Mouse (Mus musculus) left cerebral cortex, adult 8-10 months (tissue): ENCODE results near the gene Eps8l2. TPM values are rescaled to one million over a fixed set of nuclear protein-coding genes. Genes with fewer than 3 reads are reported as not detected.

Source experiments
- DNase-seq, 2 experiments: peaks; one replicate each; pipeline ENCODE4 v3.0.0; 2022; ENCODE audit warnings: low spot score in 2 of 2
- total RNA-seq, 4 experiments: library from RNA; stranded (reverse); gene quantifications; 2 replicates each; pipeline ENCODE4 v1.2.4; 2022

Gene Eps8l2
- total RNA-seq, 4 experiments from 2014 or later = 5.4 to 7.9 (median 6.4) TPM

- DNase-seq = no peak
These were observed 25.8 kb downstream of the Eps8l2 start for GRCm38 (mm10) chr7:141364349-141365048.

- DNase-seq = no peak
These were observed 26.4 kb downstream of the Eps8l2 start for GRCm38 (mm10) chr7:141365049-141365445.

GRCm38 (mm10) chr7:141367358-141367757, 28.7 kb downstream of the Eps8l2 start:
- no peak for DNase-seq

DNA sequence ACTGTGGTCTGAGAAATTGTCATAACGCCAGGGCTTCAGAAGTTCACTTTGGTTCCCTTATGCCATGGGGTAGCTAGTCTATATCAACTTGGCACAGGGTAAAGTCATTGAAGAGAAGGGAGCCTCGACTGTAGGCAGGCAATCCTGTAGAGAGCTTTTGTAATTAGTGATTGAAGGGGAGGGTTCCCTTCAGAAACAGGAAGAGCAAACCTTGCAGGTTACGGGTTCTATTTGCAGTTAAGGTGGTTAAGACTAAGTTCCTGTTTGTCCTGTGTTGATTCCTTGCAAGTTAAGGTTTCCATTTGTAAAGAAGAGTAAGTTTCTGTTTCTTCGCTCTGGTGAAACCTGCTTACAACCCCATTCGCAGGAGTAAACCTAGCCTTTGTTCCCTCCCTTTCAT, 31.2 kb downstream of the Eps8l2 start:
- no peak for DNase-seq

DNA sequence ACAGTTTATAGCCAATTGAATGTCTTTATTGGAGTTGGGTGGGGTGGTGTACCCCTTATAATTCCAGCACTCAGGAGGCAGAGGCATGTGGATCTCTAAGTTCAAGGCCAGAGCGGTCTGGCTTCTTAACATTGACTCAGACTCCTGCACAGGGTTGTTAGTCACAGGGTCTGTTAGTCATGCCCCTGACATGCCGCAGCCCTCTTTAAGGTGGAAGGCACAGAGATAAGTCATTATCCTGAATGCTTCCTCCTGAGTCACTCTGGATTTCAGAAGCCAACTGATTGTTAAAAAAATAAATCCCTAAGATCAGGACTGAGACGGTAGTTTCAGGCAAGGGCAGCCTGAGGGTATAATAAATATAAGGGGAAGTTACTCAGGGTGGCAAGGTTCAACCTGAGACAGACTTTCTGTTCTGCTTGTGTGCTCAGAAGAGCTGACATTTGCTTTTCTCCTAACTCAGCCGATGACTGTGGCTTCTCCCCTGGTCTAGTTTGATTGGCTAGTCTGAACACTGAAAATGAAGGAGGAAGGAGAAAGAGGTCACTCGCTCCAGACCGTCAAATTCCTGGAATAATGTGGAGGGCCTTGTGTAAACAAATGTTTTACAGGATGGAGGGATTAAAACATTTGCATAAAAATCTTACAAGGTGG, 33.4 kb downstream of the Eps8l2 start:
- no peak for DNase-seq

- DNase-seq = no peak
These were observed 34.9 kb downstream of the Eps8l2 start for GRCm38 (mm10) chr7:141373611-141374010.

DNA sequence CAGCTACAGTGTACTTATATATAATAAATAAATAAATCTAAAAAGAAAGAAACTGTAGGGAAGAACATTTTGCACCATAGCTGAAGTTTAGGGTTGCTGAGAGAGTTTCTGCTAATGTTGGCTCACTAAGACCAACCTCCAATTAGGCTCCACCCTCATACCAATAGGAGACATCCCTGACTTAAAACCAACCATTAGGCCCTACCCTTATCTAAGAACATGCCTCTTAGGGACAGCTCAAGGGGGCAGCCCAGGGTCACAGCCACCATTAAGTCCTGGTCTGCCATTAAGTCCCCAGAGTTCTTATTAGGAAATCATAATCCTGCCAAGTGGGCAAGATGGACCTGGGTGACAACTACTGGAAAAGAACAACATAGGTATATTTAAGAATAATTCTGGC, 35.7 kb downstream of the Eps8l2 start:
- DNase-seq = no peak

GRCm38 (mm10) chr7:141379584-141379983, 40.9 kb downstream of the Eps8l2 start:
- no peak for DNase-seq

- DNase-seq = no peak
These were observed 42.6 kb downstream of the Eps8l2 start for GRCm38 (mm10) chr7:141381068-141381835.

DNA sequence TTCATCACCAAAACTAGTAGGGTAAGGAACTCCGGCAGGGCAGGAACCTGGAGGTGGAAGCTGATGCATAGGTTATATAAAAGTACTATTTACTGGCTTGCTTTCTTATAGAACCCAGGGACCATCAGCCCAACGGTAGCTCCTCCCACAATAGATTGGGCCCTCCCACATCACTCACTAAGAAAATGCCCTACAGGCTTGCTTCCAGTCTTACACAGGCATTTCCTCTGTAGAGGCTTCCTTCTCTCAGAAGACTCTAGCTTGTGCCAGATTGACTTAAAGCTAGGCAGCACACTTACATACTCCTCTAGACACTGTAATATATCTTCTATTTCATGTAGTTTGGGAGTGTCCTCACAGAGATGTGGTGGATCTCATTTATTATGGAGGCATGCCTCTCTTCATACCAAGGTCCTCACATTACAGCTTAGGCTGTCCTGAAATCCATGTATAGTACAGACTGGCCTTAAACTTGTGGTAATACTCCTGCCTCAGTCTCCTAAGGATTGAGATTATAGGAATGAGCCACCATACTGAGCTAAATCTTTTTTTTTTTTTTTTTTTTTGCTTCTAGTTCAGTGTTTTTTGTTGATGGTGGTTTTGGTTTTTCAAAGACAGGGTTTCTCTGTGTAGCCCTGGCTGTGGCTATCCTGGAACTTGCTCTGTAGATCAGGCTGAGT, 49.3 kb downstream of the Eps8l2 start:
- DNase-seq = no peak

- no peak for DNase-seq
These were observed 49.9 kb downstream of the Eps8l2 start for GRCm38 (mm10) chr7:141388487-141389109.

GRCm38 (mm10) chr7:141390326-141391259, 51.9 kb downstream of the Eps8l2 start:
- no peak for DNase-seq

DNA sequence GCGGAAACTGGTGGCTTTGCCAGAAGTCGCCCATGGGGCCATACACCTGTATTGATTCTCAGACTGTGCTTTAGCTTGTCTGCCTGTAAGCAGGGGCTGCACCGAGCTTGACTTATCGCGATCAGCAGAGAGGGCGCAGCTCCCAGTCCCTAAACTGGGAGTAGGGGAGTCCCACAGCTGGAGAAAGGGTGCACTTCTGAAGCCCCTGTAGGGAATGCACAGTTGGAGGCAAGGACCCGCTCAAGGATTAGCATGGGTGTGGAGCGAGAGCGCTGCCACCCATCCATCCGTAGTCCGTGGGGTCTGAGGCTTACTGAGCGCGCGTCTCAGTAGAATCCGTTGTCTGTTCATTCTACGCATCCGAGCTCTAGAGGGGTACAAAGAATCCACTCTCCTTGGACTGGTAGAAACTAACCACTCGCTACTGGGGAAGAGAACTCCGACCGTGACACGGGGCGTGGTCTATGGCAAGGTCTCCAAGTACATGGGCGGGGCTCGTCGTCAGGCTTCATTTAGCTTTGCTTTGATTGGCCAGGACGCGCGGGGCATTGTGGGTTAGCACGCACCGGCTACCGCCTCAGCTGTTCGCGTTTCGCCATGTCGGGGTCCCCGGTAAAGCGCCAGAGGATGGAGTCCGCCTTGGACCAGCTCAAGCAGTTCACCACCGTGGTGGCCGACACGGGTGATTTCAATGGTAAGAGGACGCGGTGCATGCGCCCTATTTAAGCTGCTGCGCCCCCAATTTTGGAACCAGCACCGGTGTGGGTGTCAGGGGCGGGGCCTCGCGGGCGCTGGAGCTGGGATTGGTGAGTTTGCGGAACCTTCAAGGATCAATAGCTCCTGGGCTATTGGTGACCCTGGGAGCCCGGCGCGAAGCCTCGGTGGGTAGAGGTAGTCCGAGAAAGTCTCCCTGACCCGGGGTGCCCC, 53.2 kb downstream of the Eps8l2 start, which contains the start of gene Taldo1:
Gene Taldo1, plus strand, starts transcription at position 575 of the 927 bp plus-strand sequence.
- peak; percentile 94 to 95 for DNase-seq

DNA sequence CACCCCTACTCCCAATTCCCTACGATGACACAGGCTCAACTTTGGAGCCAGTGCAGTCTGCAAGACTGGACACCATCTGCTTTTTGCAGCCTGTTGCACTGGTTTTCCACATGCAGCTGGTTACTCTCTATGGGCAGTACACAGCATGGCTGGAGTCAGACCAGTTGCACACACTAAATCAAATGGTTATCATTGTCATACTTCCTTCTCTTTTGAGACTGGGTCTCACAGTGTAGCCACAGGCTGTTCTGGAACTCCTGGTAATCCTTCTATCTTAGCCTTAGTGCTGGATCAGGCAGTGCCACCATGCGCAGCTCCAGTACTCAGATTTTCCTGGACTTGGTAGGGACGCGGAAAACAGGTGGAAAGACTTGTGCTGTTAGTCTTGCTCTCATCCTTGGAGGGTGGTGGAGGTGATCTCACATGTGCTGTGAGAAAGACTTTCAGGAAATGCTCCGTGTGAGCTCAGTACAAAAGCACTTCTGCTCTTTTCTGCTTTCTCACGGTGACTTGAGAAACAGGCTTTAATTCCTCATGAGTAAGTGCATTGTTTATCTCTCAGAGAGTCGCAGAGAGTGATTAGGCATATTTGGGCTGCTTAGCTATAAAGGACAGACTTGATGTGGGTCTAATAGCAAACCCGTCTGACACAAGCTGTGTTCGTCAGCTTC, 54.0 kb downstream of the Eps8l2 start:
- DNase-seq = no peak

DNA sequence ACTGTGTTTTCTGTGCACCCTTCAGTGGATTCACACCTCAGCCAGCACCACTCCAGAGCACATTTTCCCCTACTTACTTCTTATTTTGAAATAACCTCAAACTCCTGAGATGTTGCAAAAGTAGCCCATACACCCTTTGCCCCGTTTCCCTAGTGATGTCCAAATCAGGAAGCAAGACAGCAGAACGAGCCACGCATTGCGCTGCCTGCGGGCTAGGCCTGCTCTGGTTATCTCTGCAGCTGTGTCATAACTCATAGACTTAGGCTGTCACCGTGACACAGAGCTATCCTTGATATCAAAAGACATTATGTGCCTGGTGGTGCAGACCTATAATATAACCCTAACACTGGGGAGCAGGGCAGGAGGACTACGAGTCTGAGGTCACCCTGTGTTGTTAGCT, 55.5 kb downstream of the Eps8l2 start:
- no peak for DNase-seq

- no peak for DNase-seq
These were observed 56.1 kb downstream of the Eps8l2 start for GRCm38 (mm10) chr7:141394771-141395170.

DNA sequence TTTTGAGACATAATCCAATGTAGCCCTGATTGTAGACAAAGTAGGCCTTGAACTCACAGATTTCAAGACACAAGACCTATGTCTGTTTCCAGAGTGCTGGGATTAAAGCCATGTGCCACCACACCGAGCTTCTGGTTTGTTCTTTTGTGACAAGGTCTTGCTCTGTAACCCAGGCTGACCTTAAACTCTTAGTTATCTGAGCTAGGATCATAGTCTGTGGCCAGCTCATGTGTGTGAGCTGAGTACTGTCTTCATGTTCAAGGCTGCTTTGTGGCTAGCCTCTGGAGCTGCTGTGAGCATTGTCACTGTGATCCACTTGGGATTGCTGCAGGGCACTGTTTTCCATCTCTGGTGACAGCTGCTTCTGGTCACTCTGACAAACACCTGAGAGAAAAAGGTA, 56.7 kb downstream of the Eps8l2 start:
- DNase-seq = no peak

- DNase-seq = no peak
These were observed 64.6 kb downstream of the Eps8l2 start for GRCm38 (mm10) chr7:141403305-141403704.
